Mouse (Mus musculus) urinary bladder, postnatal 36 days (tissue): Measurements from ENCODE around the gene Dyrk1a.

Experiments used
- DNase-seq, 2 experiments: peaks; one replicate each; pipeline ENCODE4 v3.0.0; 2022; ENCODE audit warnings: low spot score in 2 of 2, mixed read lengths in 1 of 2

Dyrk1a gene

DNA sequence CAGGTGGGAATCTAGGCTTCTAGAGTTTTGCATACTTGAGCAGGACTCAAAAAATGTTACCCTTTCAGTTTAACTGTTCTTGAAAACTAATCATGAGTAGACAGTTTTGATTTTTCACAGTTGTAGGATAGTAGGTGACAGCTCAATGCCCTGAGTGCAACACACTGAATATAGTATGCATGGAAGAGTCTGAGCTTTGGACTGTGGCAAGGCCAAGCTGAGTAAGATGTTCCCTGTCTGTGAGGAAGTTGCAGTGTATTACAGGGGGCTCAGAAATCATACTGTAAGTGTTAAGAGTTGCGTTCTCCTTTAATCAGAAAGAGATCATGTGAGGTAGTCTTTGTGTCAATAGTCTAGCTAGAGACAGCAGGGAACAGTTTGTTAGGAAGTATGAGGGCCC, 20.4 kb downstream of the Dyrk1a start:
- no peak for DNase-seq

DNA sequence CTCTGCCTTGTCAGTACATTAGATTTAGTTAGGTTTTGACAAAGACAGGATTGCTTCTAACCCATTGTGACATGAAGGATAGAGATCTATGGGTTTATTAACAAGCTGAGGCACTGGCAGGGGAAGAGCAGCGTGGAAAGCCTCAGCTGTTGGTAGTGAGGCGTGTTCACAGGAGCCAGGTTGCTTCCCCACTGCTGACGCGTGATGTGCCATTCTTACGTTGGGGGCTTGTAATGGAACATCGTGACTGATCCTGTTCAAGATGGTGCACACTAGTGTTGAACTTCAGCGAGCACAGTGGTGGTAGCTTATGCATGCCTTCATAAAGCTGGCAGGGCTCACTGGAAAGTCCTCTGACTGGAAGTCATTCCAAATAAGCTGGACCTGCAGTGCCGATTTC, 21.2 kb downstream of the Dyrk1a start:
- DNase-seq = no peak

DNA sequence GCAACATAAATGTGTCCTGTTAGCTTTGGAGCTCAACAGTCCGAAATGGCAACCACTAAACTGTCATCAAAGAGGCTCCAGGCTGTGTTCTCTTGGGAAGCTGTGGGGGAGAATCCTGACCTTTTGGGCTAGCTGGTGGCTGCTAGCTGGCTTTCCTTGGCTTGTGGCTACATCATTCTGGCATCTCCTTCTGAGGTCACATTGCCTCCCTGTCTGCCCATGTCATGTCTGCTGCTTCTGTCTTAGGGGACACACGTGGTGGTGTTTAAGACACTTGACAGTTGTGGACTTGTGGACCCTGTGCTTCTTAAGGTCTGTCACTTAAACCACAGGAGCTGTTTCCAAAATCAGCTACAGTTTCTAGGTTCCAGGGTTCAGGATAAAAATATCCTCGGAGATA, 21.7 kb downstream of the Dyrk1a start:
- no peak for DNase-seq

DNA sequence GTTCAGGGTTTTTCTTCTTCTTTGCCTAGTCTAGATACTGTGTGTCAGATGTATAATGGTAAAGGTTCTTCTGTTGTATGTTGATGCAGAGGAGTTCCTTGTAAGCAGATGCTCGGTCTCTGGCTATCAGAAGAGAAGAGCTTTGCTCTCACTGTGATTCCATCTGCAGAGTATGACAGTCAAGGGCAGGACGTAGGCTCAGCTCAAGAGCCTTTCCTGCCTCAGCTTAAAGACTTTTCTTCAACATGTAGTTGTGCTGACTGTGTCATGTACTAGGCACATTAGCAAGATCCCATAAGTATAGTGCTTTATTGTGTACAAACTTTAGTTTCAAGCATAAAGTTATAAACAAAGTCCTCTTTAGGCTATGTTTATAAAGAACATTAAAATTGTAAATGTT, 26.8 kb downstream of the Dyrk1a start:
- DNase-seq = no peak

DNA sequence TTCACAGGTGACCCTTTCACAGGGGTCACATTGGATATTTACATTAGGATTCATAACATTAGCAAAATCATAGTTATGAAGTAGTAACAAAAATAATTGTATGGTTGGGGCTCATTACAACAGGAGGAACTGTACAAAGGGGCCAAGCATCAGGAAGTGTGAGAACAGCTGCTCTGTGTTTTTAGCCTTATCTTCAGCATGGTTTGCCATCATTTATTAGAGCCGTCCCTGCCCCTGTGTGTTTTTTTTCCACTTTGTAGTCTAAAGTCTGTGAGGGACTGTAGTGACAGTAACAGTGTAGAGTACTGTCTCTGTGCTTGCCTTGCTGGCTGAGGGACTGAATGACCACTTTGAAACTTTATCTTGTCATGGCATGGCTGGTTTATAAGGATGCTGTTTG, 27.8 kb downstream of the Dyrk1a start:
- DNase-seq = no peak

DNA sequence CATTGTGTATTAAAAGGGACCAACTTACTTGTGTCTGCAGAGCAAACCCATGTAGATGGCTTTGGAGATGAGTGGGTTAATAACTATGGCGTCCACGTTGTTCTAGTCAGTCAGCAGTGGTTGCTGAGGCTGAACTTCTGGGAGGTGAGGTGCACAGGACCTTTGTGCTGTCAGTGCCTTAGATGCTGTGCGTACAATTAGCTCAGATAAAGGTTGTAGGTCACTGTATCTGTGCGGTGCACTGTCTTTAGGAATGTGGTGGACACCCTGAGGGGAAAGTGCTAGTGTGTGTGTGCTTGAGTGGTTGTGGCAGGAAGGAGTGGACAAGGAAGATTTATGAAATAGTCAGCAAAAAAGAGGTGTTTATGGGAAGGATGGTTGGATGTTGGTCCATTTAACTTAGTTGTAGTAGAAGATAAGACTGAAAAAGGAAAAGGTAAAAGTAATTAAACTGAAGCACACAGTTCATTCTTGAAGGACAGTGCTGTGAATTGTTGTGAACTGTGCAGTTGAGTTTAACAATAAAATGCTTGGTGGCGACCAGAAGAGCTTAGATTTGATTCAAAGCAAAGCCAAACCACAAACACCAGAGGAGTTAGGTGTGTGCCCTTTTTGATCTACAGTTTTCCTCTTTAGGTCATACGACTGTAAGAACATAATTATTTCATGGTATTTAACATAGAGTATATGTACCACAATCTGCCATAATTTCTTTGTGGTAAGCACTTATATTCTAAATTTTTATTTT, 30.3 kb downstream of the Dyrk1a start:
- DNase-seq = no peak

DNA sequence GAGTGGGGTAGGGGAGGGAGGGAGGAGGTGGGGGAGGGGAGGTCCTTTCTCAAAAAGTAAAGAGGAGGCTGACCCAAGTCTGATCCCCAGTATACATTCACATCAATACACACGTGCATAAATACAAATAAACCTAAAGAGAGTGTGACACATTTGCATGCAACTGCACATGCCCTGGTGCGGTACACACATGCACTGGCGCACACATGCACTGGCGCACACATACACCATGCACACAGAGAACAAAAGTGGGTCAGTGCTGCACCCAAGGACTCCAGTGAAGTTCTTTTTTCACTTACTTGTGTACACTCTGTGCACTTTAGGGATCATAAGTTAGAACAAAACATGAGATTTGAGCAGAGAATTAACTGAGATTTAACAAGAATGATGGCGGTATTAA, 31.3 kb downstream of the Dyrk1a start:
- no peak for DNase-seq

DNA sequence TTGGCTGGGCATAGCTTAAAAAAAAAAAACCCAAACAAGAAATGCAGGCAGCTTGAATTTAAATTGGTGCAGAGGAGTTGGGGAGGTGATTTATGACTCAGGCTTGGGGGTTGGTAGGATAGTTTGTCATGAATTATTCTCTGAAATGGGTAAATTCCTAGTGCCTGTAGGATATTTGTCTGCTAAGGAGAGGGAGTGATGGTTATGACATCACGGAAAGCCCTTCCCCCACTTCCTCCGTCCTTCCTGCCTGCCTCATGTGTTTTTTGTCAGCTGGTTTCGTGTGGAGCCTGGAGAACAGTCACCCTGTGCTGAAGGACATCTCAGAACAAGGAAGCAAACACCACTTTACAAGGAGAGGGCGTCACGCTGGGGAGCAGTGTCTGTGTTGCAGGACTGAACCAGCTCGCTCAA, 31.7 kb downstream of the Dyrk1a start:
- peak; percentile 29 to 44 for DNase-seq

DNA sequence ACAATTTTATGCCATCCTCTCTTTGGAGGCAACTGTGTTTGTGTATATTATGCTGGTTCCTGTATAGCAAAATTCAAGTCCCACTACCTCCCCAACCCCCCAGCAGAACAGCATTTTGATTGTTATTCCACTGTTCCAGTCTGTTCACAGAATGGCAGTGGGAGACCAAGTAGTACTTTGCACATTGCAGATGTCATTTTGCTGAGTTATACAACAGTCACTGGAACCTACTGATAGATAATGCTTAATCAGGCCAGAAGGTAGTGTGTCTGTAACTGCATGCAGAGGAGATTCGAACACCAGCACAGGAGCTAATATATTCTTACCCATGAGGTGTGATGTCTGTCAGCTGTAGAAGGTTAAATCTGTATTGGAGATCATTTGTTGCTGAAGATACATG, 32.4 kb downstream of the Dyrk1a start:
- DNase-seq = no peak

DNA sequence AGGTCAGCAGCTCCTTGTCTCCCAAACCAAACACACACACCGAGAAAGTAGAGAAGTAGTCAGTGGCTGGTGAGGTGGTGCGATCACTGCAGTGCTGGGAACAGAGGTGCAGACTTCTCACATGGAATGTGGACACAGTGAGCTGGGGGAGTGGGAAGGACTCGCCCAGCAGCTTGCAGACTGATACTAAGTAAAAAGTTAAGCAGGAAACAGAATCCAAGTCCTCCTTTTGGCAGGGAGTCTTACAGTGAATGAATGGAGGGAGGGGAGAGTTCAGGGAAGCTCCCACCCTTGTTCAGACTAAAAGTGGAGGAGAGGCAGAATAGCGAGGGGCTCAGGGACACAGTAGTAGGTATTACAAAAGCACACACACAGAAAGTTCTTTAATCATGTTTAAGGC, 32.9 kb downstream of the Dyrk1a start:
- DNase-seq = no peak

DNA sequence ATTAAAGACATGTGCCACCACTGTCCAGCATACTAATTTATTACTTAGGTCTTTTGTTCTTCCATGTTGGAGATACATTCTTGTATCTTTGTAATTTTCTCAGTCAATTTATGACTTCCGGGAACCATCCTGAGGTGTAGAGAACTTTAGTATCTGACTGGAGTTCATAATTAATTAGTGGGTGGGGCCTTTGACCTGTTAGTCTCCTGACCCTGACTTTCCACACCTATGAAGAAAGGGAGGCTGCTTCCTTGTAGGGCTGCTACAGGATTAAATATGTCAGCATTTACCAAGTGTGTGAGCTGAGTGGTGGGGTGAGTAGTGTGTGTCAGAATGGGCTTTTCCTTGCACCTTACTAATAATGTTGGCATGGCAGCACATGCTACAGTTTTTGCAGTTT, 36.4 kb downstream of the Dyrk1a start:
- DNase-seq = no peak

DNA sequence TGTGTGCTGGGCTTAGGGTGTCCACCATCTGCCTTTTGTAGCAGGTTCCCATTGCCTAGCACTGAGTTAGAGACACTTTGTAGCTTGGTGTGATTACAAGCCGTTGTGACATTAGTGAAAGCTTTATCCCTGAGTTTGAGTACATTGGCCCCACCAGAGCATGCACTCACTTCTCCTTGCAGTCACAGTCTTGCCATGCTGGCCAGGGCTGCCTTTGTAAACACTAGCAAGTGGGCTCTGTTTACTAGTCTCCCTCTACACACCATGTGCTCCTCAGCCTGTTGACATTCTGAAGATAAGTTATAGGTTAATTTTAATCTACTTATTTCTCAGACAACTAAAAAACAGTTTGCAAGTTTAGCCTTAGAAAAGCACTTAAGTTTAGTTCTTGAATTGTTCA, 37.7 kb downstream of the Dyrk1a start:
- DNase-seq = no peak

DNA sequence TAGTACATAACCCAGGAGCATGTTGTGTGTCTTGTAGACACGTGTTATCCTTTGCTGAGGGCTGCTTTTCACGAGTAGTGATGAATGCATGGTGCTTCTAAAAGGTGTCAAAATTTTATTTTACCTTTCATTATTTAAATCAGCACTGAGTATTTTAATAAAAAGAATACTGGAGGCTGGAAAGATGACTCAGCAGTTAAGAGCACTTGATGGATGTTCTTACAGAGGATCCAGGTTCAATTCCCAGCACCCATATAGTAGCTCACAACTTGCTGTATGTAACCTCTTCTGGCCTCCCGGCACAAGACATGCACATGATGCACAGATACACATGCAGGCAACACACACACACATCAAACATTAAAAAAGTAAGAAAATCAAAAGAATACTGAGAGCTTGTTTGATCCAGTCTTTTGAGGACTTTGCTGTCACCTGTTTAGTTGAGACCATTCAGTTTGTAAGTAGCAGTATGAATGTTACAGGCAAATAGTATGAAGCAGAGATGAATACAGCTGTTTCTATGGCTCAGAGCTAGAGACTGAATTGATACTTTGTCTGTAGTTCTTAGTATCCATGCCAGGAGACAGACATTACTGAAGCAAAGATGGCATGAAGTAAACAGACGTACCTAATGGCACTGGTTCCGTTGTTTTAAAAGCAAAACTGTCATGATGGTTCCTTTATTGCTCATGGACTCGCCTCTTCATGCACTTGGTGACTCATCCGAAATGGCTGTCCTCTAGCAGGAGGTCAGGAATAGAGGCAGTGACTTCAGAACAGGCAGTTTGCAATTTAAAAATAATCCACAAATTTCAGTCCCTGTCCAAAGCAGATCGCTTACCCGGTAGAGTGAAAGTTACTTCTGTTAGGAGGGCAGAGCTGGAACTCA, 39.1 kb downstream of the Dyrk1a start:
- no peak for DNase-seq

DNA sequence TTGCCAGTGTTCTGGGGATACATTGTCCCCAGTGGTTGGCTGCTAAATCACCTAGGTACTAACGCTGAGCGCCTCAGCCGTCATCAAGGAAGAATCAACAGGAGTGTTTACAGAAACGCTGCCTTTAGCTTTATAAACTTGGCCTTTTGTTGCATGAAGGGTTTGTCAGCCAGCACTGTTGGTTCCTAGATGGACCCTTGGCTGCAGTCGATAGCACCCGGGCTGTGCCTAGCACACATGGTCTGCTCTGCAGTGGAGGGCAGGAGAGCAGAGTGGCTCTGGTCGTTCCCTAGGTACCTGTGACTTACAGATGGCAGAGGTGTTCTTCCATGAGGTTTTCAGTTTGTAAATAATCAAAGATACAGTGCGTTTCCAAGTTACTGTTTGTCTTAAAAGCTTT, 42.8 kb downstream of the Dyrk1a start:
- no peak for DNase-seq

DNA sequence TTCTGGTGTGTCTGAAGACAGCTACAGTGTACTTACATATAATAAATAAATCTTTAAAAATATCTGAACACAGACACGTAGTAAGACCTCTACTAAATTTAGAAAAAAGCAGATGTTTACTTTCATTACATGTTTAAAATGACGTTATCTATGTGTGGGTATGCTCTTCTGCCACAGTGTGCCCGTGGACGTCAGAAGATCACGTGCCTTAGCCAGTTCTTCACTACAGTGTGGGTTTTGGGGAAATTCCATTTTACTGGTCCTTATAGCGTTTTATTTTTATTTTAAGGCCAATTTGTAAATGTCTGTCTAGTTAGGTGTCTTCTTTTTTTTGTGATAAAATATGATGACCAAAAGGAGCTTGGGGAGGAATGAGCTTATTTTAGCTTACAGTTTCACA, 47.4 kb downstream of the Dyrk1a start:
- DNase-seq = no peak

DNA sequence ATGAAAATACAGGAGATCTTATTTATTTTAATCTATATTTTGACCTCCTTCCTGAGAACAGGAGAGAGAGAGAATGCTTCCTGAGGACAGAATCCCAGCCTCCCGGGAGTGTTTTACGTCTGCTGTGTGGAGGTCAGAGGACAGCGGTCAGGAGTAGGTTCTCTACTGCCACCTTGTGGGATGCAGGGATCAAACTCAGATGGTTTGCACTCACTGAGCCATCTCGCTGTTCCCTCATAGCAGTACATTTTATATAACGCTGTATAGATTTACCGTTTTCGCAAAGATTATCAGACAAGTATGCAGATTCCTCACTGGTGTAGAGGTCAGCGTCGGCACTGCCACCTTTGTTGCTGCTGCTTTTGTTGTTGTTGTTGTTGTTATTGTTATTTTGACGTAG, 48.7 kb downstream of the Dyrk1a start:
- peak; percentile 44 to 63 for DNase-seq

DNA sequence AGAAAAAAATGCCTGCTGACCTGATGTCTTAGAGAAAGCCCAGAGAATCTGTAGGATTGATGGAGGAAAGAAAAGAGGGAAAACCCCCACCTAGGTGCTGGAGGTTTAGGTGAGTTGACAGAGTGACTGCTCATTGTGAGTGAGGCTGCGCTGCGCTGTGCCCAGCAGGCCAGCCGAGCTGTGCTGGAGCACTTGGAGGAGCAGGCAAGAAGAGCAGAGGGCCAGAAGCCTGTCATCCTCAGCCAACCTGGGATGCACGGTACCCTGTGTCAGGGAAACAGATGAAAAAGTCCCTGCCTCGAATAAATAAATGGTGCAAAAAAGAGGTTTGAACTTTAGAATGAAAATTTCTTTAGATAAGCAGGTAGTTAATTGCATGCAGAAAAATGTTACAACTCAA, 49.5 kb downstream of the Dyrk1a start:
- no peak for DNase-seq

DNA sequence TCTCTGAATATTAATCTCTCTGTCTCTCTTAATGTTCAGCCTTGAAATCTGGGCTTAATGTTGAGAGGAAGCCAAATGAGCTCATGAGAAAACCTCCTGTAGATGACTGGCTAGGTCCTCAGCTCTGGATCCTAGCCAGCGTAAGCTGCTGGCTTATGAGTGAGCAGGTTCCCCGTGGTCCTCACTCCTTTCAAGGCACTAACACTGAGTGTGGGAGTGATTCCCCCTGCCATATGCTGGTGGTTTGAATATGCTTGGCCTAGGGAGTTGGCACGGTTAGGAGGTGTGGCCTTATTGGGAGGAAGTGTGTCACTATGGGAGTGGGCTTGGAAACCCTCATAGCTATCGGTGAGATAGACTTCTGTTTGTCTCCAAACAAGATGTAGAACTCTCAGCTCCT, 55.1 kb downstream of the Dyrk1a start:
- DNase-seq = no peak

DNA sequence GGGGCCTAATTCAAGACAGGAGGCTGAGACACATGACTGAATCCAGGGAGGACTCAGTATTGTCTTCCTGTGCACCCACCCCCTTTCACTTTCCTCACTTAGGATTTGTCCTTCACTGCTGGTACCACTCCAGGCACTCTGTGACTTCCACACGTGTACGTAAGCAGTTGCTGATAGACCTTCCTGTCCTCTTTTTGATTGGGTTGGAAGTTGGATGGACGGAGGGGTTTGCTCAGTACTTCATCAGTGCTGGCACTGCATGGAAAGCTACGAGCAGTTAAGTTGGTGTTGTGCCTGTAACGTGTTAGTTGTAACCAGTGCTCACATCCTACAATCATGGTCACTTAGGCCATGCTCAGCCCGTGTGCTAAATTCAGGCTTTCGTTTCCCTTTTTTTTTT, 55.8 kb downstream of the Dyrk1a start:
- DNase-seq = no peak

DNA sequence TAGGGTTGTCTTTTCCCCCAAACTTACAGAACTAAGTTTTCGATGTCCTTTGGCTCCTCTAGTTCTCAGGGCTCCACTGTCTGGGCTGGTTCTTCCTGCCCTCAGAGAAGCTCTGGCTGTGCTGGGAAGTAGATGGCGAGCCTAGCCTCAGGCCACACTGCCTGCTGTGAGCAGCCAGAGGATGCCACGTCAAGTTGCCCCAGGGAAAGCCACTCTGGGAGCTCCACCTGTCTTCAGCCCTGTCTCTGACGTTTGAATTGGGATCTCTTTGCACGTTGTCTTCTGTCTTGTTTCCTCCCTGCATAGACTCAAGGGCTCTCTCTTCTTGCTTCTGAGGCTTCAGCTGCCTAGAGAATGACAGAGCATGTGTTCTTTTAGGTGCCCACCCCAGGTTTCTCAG, 57.9 kb downstream of the Dyrk1a start:
- DNase-seq = no peak

DNA sequence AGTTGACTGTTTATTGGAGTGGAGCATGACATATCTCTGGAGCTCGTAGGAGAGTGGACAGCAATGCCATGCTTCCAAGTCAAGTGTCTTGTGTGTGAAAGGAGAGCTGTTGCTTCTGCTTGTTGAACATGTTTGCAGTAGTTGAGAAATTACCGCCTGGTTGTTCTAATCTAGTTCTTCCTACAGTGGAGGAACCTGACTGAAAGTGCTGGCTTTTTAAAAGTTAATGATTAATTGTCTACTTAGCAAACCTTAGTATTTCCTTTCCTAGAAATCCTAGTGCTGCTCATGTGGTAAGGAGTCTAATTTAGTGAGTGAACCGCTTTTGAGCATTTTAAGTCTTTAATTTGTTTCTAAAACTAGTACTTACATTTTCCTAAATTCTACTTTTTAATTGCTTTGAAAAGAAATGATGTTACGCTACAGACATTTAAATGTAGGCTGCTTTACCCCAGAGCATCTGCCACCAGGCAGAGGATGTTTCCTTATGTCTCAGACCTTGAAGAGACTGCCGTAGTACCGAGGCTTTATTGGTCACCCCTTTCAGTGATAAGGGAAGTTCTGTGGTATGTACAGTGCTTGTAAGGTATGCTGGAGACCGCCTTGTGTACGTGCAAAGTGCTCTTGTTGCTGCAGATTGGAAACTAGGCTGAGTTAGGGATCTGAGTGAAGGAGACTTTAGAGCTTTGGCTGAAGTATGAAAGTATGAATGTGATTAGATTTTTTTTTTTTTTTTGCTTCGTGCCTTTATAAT, 59.3 kb downstream of the Dyrk1a start:
- no peak for DNase-seq

DNA sequence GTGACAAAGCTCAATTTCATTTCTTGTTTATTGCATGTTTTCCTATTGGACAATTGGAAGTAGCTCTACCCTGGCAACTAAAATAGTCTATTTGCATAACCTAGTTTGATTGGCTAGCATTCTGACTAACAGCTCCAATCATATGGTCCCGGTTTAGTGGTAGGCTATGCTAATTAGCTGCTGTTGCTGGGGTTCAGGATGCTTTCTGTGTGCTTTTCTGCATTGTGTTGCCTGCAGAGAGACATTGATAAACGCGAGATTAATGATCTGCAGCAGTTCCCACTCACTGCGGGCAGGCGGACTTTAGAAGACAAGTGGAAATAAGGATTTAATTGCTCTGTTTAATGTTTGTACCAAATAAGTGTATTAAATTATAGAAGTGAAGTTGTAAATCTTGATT, 62.2 kb downstream of the Dyrk1a start:
- no peak for DNase-seq
